Mouse (Mus musculus) midbrain, embryonic 13.5 days (tissue): ENCODE measurements around the gene A4galt. TPM values are rescaled to one million over a fixed set of nuclear protein-coding genes. Genes with fewer than 3 reads are reported as not detected.

Experiments used
- ATAC-seq: fragments of 200-750 bp; cut with Nextera tagmentation; 2 replicates; pipeline ENCODE4 v1.8.0; 2017; ENCODE audit warnings: mild to moderate bottlenecking, moderate TSS enrichment, moderate library complexity
- H3K27ac ChIP-seq: fragments of 300-500 bp; sonication (generic); 2 replicates; pipeline ENCODE4 v1.5.1; 2015; ENCODE audit warnings: inconsistent platforms, mild to moderate bottlenecking, moderate library complexity
- H3K27me3 ChIP-seq: fragments of 300-500 bp; sonication (generic); 2 replicates; pipeline ENCODE4 v1.6.1; 2015; ENCODE audit warnings: mild to moderate bottlenecking, inconsistent platforms
- H3K36me3 ChIP-seq: fragments of 300-500 bp; sonication (generic); 2 replicates; pipeline ENCODE4 v1.6.1; 2015; ENCODE audit warnings: mild to moderate bottlenecking, inconsistent platforms
- H3K4me1 ChIP-seq: fragments of 300-500 bp; sonication (generic); replicated peaks from 2 replicates; pipeline ENCODE4 v1.6.1; 2015; ENCODE audit warnings: inconsistent platforms
- H3K4me2 ChIP-seq: fragments of 300-500 bp; sonication (generic); replicated peaks from 2 replicates; pipeline ENCODE4 v1.6.1; 2015; ENCODE audit warnings: moderate library complexity, mild to moderate bottlenecking, inconsistent platforms
- H3K4me3 ChIP-seq: fragments of 300-500 bp; sonication (generic); replicated peaks from 2 replicates; pipeline ENCODE4 v1.5.1; 2015; ENCODE audit warnings: mild to moderate bottlenecking, inconsistent platforms
- H3K9ac ChIP-seq: fragments of 300-500 bp; sonication (generic); replicated peaks from 2 replicates; pipeline ENCODE4 v1.6.1; 2015; ENCODE audit warnings: mild to moderate bottlenecking, inconsistent platforms
- H3K9me3 ChIP-seq: fragments of 300-500 bp; sonication (generic); 2 replicates; pipeline ENCODE4 v1.6.1; 2016; ENCODE audit warnings: mild to moderate bottlenecking, inconsistent platforms
- WGBS: fragments of 180-500 bp; shearing (Covaris S2); methylation state at CpG from one replicate; pipeline ENCODE4 v1.1.7; 2015; 5-methylcytosine and 5-hydroxymethylcytosine counted together
- polyA plus RNA-seq: library from polyadenylated mRNA; unstranded; fragments of >200 nt; fragmentation: Nextera tagmentation; extraction: Ambion mirVana; gene quantifications from 2 replicates; pipeline ENCODE4 v1.2.1, GENCODE M21; 2015

A4galt gene
- polyA plus RNA-seq, 1 experiment from 2014 or later: 2.4 TPM

- Histone ChIP-seq H3K4me2 (no peak overlapping the region), H3K27ac (no peak overlapping the region), H3K27me3 (no peaks in the 10 kb centered on the region), H3K4me3 (no peak overlapping the region), H3K36me3 (no peaks in the 10 kb centered on the region), H3K9ac (no peak overlapping the region), H3K9me3 (no peaks in the 10 kb centered on the region), H3K4me1 (no peaks in the 10 kb centered on the region)
- ATAC-seq: no peak
- 88% methylated on average over 3 of the region's 3 CpGs for WGBS
Observed at GRCm38 (mm10) chr15:83241497-83241896, 10.1 kb downstream of the A4galt start.

- 76% methylated on average over 15 of the region's 15 CpGs for WGBS
- Histone ChIP-seq H3K4me1 (no peaks in the 10 kb centered on the region), H3K27ac (no peak overlapping the region), H3K9me3 (no peaks in the 10 kb centered on the region), H3K4me3 (no peak overlapping the region), H3K4me2 (no peak overlapping the region), H3K36me3 (no peaks in the 10 kb centered on the region), H3K27me3 (no peaks in the 10 kb centered on the region), H3K9ac (no peak overlapping the region)
- ATAC-seq: no peak
Observed at GRCm38 (mm10) chr15:83237460-83238243, 13.9 kb downstream of the A4galt start.

DNA sequence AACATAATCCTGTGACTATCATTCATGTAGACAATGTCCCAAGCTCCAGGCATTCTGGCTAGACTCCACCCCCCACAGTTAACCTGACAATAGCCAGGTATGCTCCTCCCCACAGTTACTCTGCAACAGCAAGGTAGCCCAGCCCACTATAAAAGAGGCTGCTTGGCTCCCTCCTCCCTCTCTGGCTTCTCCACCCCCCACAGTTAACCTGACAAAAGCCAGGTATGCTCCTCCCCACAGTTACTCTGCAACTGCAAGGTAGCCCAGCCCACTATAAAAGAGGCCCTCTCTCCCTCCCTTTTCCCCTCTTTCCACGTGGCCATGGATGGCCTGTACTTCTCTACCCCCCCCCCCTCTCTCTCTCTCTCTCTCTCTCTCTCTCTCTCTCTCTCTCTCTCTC, 14.8 kb downstream of the A4galt start:
- Histone ChIP-seq H3K4me2 (no peak overlapping the region), H3K9ac (no peak overlapping the region), H3K4me1 (no peaks in the 10 kb centered on the region), H3K9me3 (no peaks in the 10 kb centered on the region), H3K4me3 (no peak overlapping the region), H3K27ac (no peak overlapping the region), H3K36me3 (no peaks in the 10 kb centered on the region), H3K27me3 (no peaks in the 10 kb centered on the region)
- ATAC-seq: no peak
- WGBS: 0% methylated on average over 1 of the region's 1 CpGs

DNA sequence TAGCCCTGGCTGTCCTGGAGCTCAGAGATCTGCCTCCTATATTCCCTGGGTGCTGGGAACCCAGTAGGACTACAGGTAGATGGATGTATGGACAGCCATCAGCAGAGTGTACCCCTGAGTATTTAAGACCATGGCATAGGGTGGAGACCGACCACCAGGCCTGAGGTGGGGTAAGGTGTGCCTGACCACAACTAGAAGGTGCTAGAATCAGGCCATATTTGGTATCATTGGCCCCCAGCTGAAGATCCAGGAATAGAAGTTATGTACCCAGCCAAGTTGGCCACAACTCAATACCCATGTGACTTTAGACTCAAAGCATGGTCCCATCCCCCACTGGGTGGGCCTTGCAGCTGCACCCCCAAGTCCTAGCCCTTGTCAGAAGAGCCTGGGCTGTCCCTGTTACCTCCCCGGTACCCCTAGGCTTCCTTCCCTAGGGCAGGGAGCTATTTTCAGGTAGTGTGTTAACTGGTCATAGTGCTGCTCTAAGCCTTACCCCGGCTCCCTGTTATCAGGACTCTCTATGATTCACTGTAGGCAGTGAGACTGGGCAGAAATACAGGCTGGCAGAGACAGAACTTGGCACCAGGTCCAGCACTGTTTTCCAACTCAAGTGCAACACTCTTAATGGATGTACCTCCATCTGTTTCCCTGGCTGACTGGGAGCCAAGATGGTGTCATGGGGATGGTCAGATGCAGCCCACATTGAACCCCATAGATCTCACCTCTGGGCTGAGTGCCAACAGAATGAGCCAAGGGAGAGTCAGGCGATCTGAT, 18.2 kb downstream of the A4galt start:
- Histone ChIP-seq H3K27ac (no peak overlapping the region), H3K4me3 (no peak overlapping the region), H3K27me3 (no peaks in the 10 kb centered on the region), H3K4me1 (no peaks in the 10 kb centered on the region), H3K9me3 (no peaks in the 10 kb centered on the region), H3K36me3 (no peaks in the 10 kb centered on the region), H3K4me2 (no peak overlapping the region), H3K9ac (no peak overlapping the region)
- ATAC-seq: no peak
- 81% methylated on average over 4 of the region's 4 CpGs for WGBS

GRCm38 (mm10) chr15:83227559-83227958, 24.0 kb downstream of the A4galt start:
- no peak for ATAC-seq
- Histone ChIP-seq H3K9ac (no peak overlapping the region), H3K4me3 (no peak overlapping the region), H3K27ac (no peak overlapping the region), H3K9me3 (no peaks in the 10 kb centered on the region), H3K36me3 (no peaks in the 10 kb centered on the region), H3K4me2 (no peak overlapping the region), H3K4me1 (peaks cover 19% of the 10 kb centered on the region), H3K27me3 (no peaks in the 10 kb centered on the region)
- 92% methylated on average over 10 of the region's 10 CpGs for WGBS

DNA sequence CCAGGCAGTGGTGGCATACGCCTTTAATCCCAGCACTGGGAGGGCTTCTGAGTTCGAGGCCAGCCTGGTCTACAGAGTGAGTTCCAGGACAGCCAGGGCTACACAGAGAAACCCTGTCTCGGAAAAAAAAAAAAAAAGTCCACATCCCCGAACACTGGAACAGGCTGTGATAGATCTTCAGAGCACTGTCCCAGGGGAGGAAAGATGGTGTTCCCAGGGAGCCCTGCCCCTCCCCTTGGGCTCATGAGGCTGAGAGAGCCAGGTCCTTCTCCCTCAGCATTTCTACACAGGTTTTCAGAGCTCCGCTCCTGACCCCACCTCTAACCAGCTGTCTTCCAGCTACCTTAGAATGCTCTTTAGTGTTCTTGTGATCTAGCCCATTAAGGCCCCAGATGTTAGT, 24.7 kb downstream of the A4galt start:
- Histone ChIP-seq H3K27ac (no peak overlapping the region), H3K9ac (no peak overlapping the region), H3K9me3 (no peaks in the 10 kb centered on the region), H3K4me3 (no peak overlapping the region), H3K36me3 (no peaks in the 10 kb centered on the region), H3K4me1 (peaks cover 19% of the 10 kb centered on the region), H3K27me3 (no peaks in the 10 kb centered on the region), H3K4me2 (no peak overlapping the region)
- 85% methylated on average over 5 of the region's 5 CpGs for whole genome bisulfite sequencing
- ATAC-seq: no peak

GRCm38 (mm10) chr15:83226066-83226834, 25.3 kb downstream of the A4galt start:
- Histone ChIP-seq H3K27me3 (no peaks in the 10 kb centered on the region), H3K9me3 (no peaks in the 10 kb centered on the region), H3K4me3 (no peak overlapping the region), H3K9ac (no peak overlapping the region), H3K27ac (no peak overlapping the region), H3K4me2 (no peak overlapping the region), H3K4me1 (peaks cover 19% of the 10 kb centered on the region), H3K36me3 (no peaks in the 10 kb centered on the region)
- no peak for ATAC-seq
- WGBS: 86% methylated on average over 9 of the region's 9 CpGs

DNA sequence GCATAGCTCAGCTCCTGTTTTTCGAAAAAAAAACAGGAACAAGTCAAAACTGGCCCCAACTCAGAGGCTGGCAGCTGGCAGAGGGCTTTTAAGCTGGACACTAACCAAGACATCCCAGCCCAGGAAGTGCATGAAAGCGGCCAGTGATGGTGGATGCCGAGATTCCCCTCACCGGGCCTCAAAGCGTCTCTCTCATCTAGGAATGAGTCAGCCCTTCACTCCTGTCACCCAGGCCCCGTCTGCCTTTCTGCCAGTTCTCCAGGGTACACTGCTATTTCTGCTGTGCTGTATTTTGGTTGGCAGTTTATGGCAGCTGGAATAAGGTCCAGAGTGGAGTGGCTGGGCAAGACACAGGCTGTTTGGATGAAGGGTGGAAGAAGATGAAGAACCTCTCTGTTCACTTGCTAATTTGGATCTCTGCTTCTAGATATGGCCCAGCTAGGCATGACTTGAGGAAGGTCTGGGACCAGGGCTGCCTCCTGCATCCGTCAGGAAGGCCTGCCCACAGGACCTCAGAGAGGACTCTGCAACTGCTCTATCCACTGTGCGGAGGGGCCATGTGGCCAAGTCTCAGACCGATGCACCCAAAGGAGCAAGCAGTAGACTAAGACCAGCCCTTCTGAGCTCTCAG, 27.3 kb downstream of the A4galt start:
- Histone ChIP-seq H3K27me3 (no peaks in the 10 kb centered on the region), H3K27ac (0 out of 2 replicates have a peak overlapping the region, but pooled peaks have one; percentile 22), H3K9ac (no peak overlapping the region), H3K4me3 (no peak overlapping the region), H3K36me3 (no peaks in the 10 kb centered on the region), H3K4me2 (no peak overlapping the region), H3K9me3 (no peaks in the 10 kb centered on the region), H3K4me1 (peaks cover 19% of the 10 kb centered on the region)
- ATAC-seq: no peak
- 57% methylated on average over 9 of the region's 9 CpGs for WGBS

DNA sequence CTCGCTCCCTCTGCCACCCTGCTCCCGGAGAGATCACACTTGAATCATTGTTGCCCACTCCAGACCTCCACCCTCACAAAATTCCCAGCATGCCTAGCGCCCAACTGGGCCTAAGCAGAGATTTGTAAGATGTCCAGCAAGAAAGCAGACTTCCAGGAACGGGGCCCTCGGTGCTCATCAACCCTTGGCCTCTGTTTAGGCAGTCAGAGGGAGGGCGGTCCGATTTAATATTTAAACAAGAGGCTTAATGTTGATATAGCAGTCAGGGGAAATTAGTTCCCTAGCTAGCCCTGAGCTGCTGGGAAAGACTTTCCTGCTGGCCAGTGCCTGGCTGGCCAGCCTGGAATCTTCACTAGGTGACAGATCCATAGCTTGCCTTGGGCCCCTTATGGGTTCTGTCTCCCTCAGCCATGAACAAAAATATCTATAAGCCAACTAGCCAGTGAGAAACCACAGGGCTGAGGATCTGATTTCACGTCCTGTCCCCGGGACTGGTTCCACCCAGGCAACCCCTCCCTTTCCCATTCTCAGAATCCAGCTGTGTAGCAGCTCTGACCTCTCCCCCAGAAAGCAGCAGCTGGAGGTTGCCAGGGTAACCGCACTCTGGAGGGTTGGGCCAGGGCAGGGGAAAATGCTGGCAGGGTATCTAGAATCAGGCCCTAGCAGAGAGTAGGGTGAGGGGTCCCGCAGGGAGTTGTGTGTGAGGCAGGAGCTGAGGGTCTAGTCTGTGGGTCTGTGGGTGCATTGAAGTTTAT, 28.2 kb downstream of the A4galt start:
- Histone ChIP-seq H3K9ac (no peak overlapping the region), H3K4me1 (peaks cover 19% of the 10 kb centered on the region), H3K9me3 (no peaks in the 10 kb centered on the region), H3K27ac (peak overlapping the region; percentile 22; the same call in 1 of the 2 replicates), H3K4me2 (no peak overlapping the region), H3K4me3 (no peak overlapping the region), H3K36me3 (no peaks in the 10 kb centered on the region), H3K27me3 (no peaks in the 10 kb centered on the region)
- WGBS: 47% methylated on average over 11 of the region's 11 CpGs
- ATAC-seq: peak; percentile 34; the same call in 1 of the 2 replicates

GRCm38 (mm10) chr15:83221721-83222120, 29.9 kb downstream of the A4galt start:
- WGBS: 93% methylated on average over 4 of the region's 4 CpGs
- no peak for ATAC-seq
- peaks cover 20% of the 10 kb centered on the region for H3K4me1 ChIP-seq
- no peaks in the 10 kb centered on the region for H3K27me3 ChIP-seq
- no peak overlapping the region for H3K4me3 ChIP-seq
- H3K27ac ChIP-seq: no peak overlapping the region
- H3K36me3 ChIP-seq: no peaks in the 10 kb centered on the region
- H3K9ac ChIP-seq: no peak overlapping the region
- no peaks in the 10 kb centered on the region for H3K9me3 ChIP-seq
- no peak overlapping the region for H3K4me2 ChIP-seq

DNA sequence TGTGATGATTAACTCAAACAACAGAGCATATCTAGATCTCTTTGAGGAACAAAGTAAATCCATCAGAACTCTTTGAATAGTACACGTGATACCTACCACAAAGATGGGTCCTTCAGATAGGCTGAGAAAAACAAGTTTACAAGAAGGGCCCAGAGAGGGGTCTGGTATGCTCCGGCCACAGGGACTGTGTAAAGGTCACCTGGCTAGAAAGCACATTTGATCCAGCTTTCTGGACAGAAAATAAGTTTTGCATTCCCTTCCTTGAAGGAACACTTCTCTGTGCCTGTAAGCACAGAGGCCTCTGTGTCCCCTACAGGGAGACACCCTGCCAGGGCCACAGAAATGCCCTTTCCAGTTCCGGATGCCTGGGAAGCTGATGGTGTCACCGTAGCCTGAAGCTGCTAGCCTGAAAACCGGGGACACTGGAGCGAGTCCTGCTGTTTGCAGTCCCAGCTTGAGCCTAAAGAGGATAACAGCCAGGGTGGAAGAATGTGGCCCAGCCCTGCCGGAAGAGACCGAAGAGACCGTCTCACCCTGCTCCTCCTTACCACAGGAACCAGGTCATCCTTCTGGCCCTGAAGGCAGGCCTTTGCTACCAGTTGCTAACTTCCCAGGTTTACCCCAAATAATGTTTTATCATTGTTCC, 31.1 kb downstream of the A4galt start:
- Histone ChIP-seq H3K36me3 (no peaks in the 10 kb centered on the region), H3K4me2 (no peak overlapping the region), H3K9me3 (no peaks in the 10 kb centered on the region), H3K27me3 (no peaks in the 10 kb centered on the region), H3K9ac (no peak overlapping the region), H3K4me1 (peaks cover 32% of the 10 kb centered on the region), H3K27ac (no peak overlapping the region), H3K4me3 (no peak overlapping the region)
- ATAC-seq: no peak
- WGBS: 65% methylated on average over 9 of the region's 9 CpGs
